In the genomic region with DNA sequence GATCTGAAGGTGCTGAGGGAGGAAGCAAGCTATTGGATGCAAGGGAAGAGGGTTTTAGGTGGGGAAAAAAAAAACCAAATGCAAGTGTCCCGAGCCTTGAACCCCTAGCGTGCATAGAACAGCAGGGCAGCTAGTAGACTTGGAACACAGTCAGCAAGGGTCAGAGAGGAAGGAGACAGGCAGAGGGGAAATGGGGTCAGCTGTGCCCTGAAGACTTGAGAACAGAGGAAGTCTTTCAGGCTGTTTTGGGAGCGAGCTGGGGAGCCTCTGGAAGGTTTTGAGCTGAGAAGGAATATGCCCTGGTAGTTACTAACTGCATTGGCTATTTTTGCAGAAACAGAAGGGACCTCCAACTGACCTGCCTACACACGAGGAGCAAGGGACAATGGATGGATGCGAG, we compare ENCODE assay signal across 18 mouse cellular contexts.
DNase-seq lines count a peak whose midpoint lies in the region; ATAC-seq and TF ChIP-seq lines count a peak whose summit lies in the region.
"Had no signal": no experiment of that assay in that cellular context is flagged by ENCODE, and none has a peak within 500 bp of the region (broad histone marks: within the 10 kb centered on the region; RNA-seq: fewer than 3 reads in every experiment).

No protein-coding gene starts in this region.

- no peak overlapping the region for H3K4me3 ChIP-seq in gastrocnemius, adult 2 months
- H3K4me3 ChIP-seq in small intestine, adult 2 months (ENCODE audit: low read depth, low read length), result no peak overlapping the region
- no peak overlapping the region for H3K4me3 ChIP-seq in hindbrain, embryonic 12.5 days
- H3K4me3 ChIP-seq: embryonic facial prominence, embryonic 13.5 days; hindbrain, embryonic 10.5 days; liver, embryonic 15.5 days; midbrain, embryonic 10.5 days; neural tube, embryonic 15.5 days; stomach, embryonic 15.5 days had no signal

- no peaks in the 10 kb centered on the region for H3K27me3 ChIP-seq in small intestine, adult 2 months (ENCODE audit: control insufficient read depth, insufficient read depth, low read length)
- no peaks in the 10 kb centered on the region for H3K27me3 ChIP-seq in hindbrain, embryonic 12.5 days
- H3K27me3 ChIP-seq: embryonic facial prominence, embryonic 13.5 days; liver, embryonic 15.5 days; neural tube, embryonic 15.5 days; stomach, embryonic 15.5 days had no signal

- H3K27ac ChIP-seq in gastrocnemius, adult 2 months, result peak overlapping the region; percentile 66
- H3K27ac ChIP-seq in small intestine, adult 2 months (ENCODE audit: insufficient read depth, low read depth, low read length), result peak overlapping the region; percentile 3; the same call in 1 of the 2 replicates
- no peak overlapping the region for H3K27ac ChIP-seq in hindbrain, embryonic 12.5 days
- H3K27ac ChIP-seq: embryonic facial prominence, embryonic 13.5 days; hindbrain, embryonic 10.5 days; midbrain, embryonic 10.5 days; neural tube, embryonic 15.5 days; stomach, embryonic 15.5 days had no signal

- no peak for DNase-seq in gastrocnemius, adult 2 months
- DNase-seq in gastrocnemius, adult 8-10 months (ENCODE audit: low spot score in 2 of 2), result no peak
- DNase-seq in layer of hippocampus, adult 9-11 months, result peak; percentile 31
- DNase-seq in layer of hippocampus, postnatal 25 days (ENCODE audit: extremely low spot score in 1 of 2, low spot score in 1 of 2), result no peak
- DNase-seq in spleen, adult 18-20 months, result peak; percentile 7 to 20
- DNase-seq in spleen, adult 12 weeks (ENCODE audit: low spot score), result no peak
- DNase-seq: adrenal gland, adult 8-10 months; kidney, postnatal 4 days; right cerebral cortex, adult 18-20 months had no signal

- TF ChIP-seq CTCF in gastrocnemius, adult 2 months (IDR thresholded peaks at IDR 0.05), result no peak
- TF ChIP-seq CTCF in small intestine, adult 2 months (IDR thresholded peaks at IDR 0.05; ENCODE audit: extremely low read depth, insufficient read length, insufficient replicate concordance, low read depth, low read length), result no peak

- no peak for ATAC-seq in hindbrain, embryonic 12.5 days (ENCODE audit: low FRiP score)

- WGBS in small intestine, adult 2 months, result 79% methylated on average over 5 of the region's 5 CpGs
- WGBS in hindbrain, embryonic 12.5 days, result 65% methylated on average over 5 of the region's 5 CpGs

- H3K4me1 ChIP-seq in small intestine, adult 2 months (ENCODE audit: control insufficient read depth, insufficient read depth, insufficient read length, low read length), result peaks cover 16% of the 10 kb centered on the region; the same call in 1 of the 2 replicates
- H3K4me1 ChIP-seq in hindbrain, embryonic 12.5 days, result no peaks in the 10 kb centered on the region
- H3K4me1 ChIP-seq: neural tube, embryonic 15.5 days had no signal

- H3K36me3 ChIP-seq in small intestine, adult 2 months (ENCODE audit: control insufficient read depth, insufficient read depth, low read length), result no peaks in the 10 kb centered on the region
- H3K36me3 ChIP-seq in hindbrain, embryonic 12.5 days, result no peaks in the 10 kb centered on the region
- H3K36me3 ChIP-seq: embryonic facial prominence, embryonic 13.5 days; hindbrain, embryonic 10.5 days; liver, embryonic 15.5 days; midbrain, embryonic 10.5 days; neural tube, embryonic 15.5 days; stomach, embryonic 15.5 days had no signal

- no peak overlapping the region for H3K9ac ChIP-seq in hindbrain, embryonic 12.5 days
- H3K9ac ChIP-seq: embryonic facial prominence, embryonic 13.5 days; liver, embryonic 15.5 days; neural tube, embryonic 15.5 days; stomach, embryonic 15.5 days had no signal

- H3K4me2 ChIP-seq in hindbrain, embryonic 12.5 days (replicated peaks), result no peak overlapping the region
- H3K4me2 ChIP-seq: embryonic facial prominence, embryonic 13.5 days; heart, embryonic 11.5 days; neural tube, embryonic 15.5 days; stomach, embryonic 15.5 days had no signal

- TF ChIP-seq POLR2A in small intestine, adult 2 months (IDR thresholded peaks at IDR 0.05; ENCODE audit: low read depth, low read length), result no peak

- H3K9me3 ChIP-seq in hindbrain, embryonic 12.5 days (replicated peaks), result no peaks in the 10 kb centered on the region
- H3K9me3 ChIP-seq: embryonic facial prominence, embryonic 13.5 days; hindbrain, embryonic 10.5 days; liver, embryonic 15.5 days; midbrain, embryonic 10.5 days; neural tube, embryonic 15.5 days; stomach, embryonic 15.5 days had no signal

- intact Hi-C loops in gastrocnemius, adult 2 months (cut with DNase I), result loop anchor here (10.0 kb wide), 1 partner anchor 152 kb away; the partner anchor contains the start of gene Pten

Comparison
In these comparisons a context has a peak if more than half of its experiments do, and no peak if none do; other contexts are left out.
1. DNase-seq: peak in layer of hippocampus, adult 9-11 months (single experiment) and spleen, adult 18-20 months (2 of 2); none in gastrocnemius, adult 2 months (single experiment), gastrocnemius, adult 8-10 months (0 of 2), layer of hippocampus, postnatal 25 days (0 of 2) and spleen, adult 12 weeks (single experiment).